Mouse (Mus musculus) cerebellum, adult 2 months (tissue): ENCODE data around the gene Irs2. TPM values are rescaled to one million over a fixed set of nuclear protein-coding genes. Genes with fewer than 3 reads are reported as not detected.
A peak's percentile ranks its signal among the peaks of the same experiment; 100 is the strongest.

Experiments
- DNase-seq, 2 experiments: peaks; one replicate each; pipeline ENCODE4 v3.0.0; 2021
- H3K27ac ChIP-seq: fragments of 200-500 bp; 2 replicates; pipeline ENCODE4 v1.5.1; 2012; ENCODE audit warnings: low read length, control low read depth, inconsistent platforms; ENCODE audit not compliant: insufficient read depth
- H3K27me3 ChIP-seq: fragments of 200-500 bp; 2 replicates; pipeline ENCODE4 v1.6.1; 2012; ENCODE audit warnings: inconsistent platforms, mild to moderate bottlenecking, low read length, moderate library complexity; ENCODE audit not compliant: control insufficient read depth, insufficient read depth
- H3K4me1 ChIP-seq: fragments of 200-500 bp; 2 replicates; pipeline ENCODE4 v1.6.1; 2011; ENCODE audit warnings: low read length; ENCODE audit not compliant: control insufficient read depth, insufficient read depth
- H3K4me3 ChIP-seq: fragments of 200-500 bp; replicated peaks from 2 replicates; pipeline ENCODE3; 2011; ENCODE audit warnings: mild to moderate bottlenecking, low read depth, low read length, control low read depth; ENCODE audit not compliant: insufficient read depth
- CTCF ChIP-seq: fragments of 200-500 bp; IDR thresholded peaks from 2 replicates; pipeline ENCODE4 v1.5.1; 2011; ENCODE audit warnings: low read depth, mild to moderate bottlenecking, control low read depth, low read length, moderate library complexity, borderline replicate concordance; ENCODE audit not compliant: insufficient read depth
- POLR2A ChIP-seq: fragments of 200-500 bp; IDR thresholded peaks from 2 replicates; pipeline ENCODE4 v1.6.1; 2011; ENCODE audit warnings: low read length, control low read depth, borderline replicate concordance; ENCODE audit not compliant: insufficient read depth
- WGBS: fragments of 180-500 bp; shearing (Covaris S2); methylation state at CpG from one replicate; pipeline ENCODE4 v1.1.7; 2018; 5-methylcytosine and 5-hydroxymethylcytosine counted together
- polyA plus RNA-seq: library from polyadenylated mRNA; depleted of rRNA; stranded (reverse); fragments of >200 nt; gene quantifications from 2 replicates; pipeline ENCODE4 v1.2.3, GENCODE M21; 2012

Gene Irs2
- polyA plus RNA-seq, 1 experiment = 26.2 TPM

GRCm38 (mm10) chr8:11007001-11007580, 1.2 kb downstream of the Irs2 start:
- WGBS = under 1% methylated on average over 56 of the region's 56 CpGs
- peak; percentile 92 to 93 for DNase-seq
- TF ChIP-seq POLR2A (no peak), CTCF (peak; percentile 60)
- Histone ChIP-seq H3K27me3 (no peaks in the 10 kb centered on the region), H3K27ac (peak overlapping the region; percentile 85), H3K4me1 (peaks cover 13% of the 10 kb centered on the region), H3K4me3 (peak overlapping the region; percentile 92)

GRCm38 (mm10) chr8:11006276-11006630, 2.0 kb downstream of the Irs2 start:
- H3K27me3 ChIP-seq = no peaks in the 10 kb centered on the region
- DNase-seq = peak in 1 of 2 experiments; percentile 44
- H3K4me3 ChIP-seq = peak overlapping the region; percentile 92
- H3K4me1 ChIP-seq = peaks cover 17% of the 10 kb centered on the region
- WGBS = 28% methylated on average over 9 of the region's 9 CpGs
- 0 out of 2 replicates have a peak overlapping the region, but pooled peaks have one; percentile 19 for H3K27ac ChIP-seq
- TF ChIP-seq CTCF (no peak), POLR2A (no peak)

- H3K27ac ChIP-seq = 0 out of 2 replicates have a peak overlapping the region, but pooled peaks have one; percentile 19
- no peaks in the 10 kb centered on the region for H3K27me3 ChIP-seq
- 64% methylated on average over 26 of the region's 26 CpGs for WGBS
- TF ChIP-seq POLR2A (no peak), CTCF (no peak)
- H3K4me3 ChIP-seq = peak overlapping the region; percentile 92
- H3K4me1 ChIP-seq = peaks cover 17% of the 10 kb centered on the region
- peak; percentile 33 to 53 for DNase-seq
Observed at GRCm38 (mm10) chr8:11005460-11006275, 2.6 kb downstream of the Irs2 start.

- DNase-seq = peak; percentile 31 to 56
- no peaks in the 10 kb centered on the region for H3K27me3 ChIP-seq
- WGBS = 43% methylated on average over 22 of the region's 22 CpGs
- TF ChIP-seq CTCF = no peak
- TF ChIP-seq POLR2A = no peak
- H3K4me1 ChIP-seq = peaks cover 17% of the 10 kb centered on the region
- peak overlapping the region; percentile 83 for H3K4me3 ChIP-seq
- H3K27ac ChIP-seq = peak overlapping the region; percentile 67; the same call in 1 of the 2 replicates
Observed at GRCm38 (mm10) chr8:11004781-11005459, 3.3 kb downstream of the Irs2 start.

DNA sequence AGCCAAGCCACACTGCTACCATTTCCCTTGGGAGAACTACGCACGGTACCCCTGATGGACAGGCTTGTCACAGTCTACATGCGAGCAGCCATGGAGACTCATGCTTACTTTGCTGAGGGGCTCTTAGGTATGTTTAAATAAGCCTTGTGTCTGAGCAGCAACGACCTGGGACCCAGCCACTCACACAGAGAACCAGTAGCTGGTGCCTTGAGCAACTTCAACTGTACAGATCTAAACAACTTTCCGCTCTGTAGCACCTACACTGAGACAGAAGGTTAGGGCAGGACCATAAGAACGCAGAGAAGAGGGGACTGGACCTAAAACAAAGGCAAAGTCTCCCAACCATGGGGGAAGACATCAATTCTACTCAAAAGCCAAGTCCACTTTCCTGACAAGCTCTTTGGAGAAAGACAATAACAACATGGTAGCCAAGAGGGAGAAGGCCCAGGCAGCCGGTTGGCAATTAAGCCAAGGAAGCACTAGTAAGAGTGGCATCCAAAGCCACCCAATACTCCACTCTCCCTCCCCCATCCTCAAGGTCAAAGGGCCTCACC, 4.3 kb downstream of the Irs2 start:
- H3K4me1 ChIP-seq = peaks cover 20% of the 10 kb centered on the region
- peak overlapping the region; percentile 67 for H3K27ac ChIP-seq
- no peak for DNase-seq
- H3K27me3 ChIP-seq = no peaks in the 10 kb centered on the region
- H3K4me3 ChIP-seq = peak overlapping the region; percentile 83
- no peak for TF ChIP-seq CTCF
- TF ChIP-seq POLR2A = no peak
- 11% methylated on average over 7 of the region's 7 CpGs for WGBS

DNA sequence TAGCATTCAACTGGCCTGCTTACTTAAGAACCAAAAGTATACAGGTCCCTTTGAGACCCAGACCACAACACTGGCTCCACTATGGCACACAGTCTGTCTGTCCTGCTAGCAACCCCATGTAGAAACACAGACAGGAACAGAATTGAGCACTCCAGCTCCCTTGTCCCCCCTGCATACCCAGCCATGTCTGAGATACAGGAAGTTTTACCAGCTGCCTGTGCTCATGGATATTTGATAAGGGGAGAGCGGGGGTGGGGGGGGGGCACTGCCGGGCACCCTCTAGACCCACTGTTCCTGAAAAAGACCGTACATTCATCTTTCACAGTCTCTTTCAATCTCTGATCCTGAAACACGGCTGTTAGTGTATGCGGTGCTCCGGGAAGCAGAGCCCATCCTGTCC, 5.0 kb downstream of the Irs2 start:
- Histone ChIP-seq H3K4me1 (peaks cover 20% of the 10 kb centered on the region), H3K27me3 (no peaks in the 10 kb centered on the region), H3K27ac (no peak overlapping the region), H3K4me3 (peak overlapping the region; percentile 83)
- no peak for TF ChIP-seq CTCF
- TF ChIP-seq POLR2A = no peak
- WGBS = 6% methylated on average over 6 of the region's 6 CpGs
- DNase-seq = no peak

DNA sequence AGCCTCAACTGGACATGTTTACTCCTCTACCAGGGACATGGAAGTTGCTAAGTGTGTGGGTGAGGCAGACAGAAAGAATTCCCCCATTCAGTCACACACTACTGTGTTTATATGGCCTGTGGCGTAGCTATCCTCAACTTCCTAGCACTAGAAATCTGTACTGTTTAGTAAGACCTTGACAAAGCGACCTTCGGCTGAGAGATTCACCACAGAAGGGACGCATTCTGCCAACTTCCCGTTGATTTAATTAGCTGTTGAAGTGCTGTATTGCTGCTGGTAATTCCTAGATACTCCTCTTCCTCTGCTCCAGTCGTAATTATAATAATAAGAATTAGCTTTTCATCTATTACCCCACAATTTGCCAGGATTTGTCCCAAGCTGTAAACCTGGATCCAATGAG, 5.4 kb downstream of the Irs2 start:
- Histone ChIP-seq H3K27ac (no peak overlapping the region), H3K4me1 (peaks cover 20% of the 10 kb centered on the region), H3K27me3 (no peaks in the 10 kb centered on the region), H3K4me3 (peak overlapping the region; percentile 83)
- no peak for DNase-seq
- TF ChIP-seq CTCF (no peak), POLR2A (no peak)
- WGBS = 13% methylated on average over 6 of the region's 6 CpGs

DNA sequence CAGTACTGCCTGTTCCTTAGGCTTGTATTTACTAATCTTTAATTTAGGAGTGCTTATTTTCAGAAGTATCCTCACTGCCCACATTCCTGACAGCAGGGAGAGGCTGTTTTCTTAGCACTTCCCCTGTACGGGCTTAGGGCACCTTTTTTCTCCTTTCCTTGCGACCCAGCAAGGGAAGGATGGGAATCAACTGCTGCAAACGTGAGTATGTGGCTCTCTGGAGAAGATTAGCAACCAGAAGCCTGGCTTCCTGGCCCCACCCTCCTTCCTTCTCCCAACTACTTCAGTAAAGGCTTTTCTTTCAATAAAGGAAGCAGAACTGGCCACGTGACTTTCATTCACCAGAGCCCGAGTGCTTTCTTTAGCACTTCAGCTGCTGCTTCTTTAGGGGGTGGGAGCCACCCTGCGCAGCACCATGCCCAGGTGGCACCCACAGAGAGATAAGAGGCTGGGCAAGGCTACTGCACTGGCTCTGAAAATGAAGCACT, 7.2 kb downstream of the Irs2 start:
- TF ChIP-seq POLR2A = no peak
- no peak for TF ChIP-seq CTCF
- peak overlapping the region; percentile 26 for H3K4me3 ChIP-seq
- no peaks in the 10 kb centered on the region for H3K27me3 ChIP-seq
- peaks cover 18% of the 10 kb centered on the region for H3K4me1 ChIP-seq
- H3K27ac ChIP-seq = no peak overlapping the region
- DNase-seq = no peak
- 13% methylated on average over 6 of the region's 6 CpGs for WGBS
